8 mouse cellular contexts compared by ENCODE assay signal in genomic region chr9:50709108-50709507, GRCm38 (mm10). TPM values are rescaled to one million over a fixed set of nuclear protein-coding genes. Genes with fewer than 3 reads are reported as not detected.
DNase-seq lines count a peak whose midpoint lies in the region; ATAC-seq and TF ChIP-seq lines count a peak whose summit lies in the region.
"Had no signal": no experiment of that assay in that cellular context is flagged by ENCODE, and none has a peak within 500 bp of the region (broad histone marks: within the 10 kb centered on the region; RNA-seq: fewer than 3 reads in every experiment).

No protein-coding gene starts in this region.

- H3ac ChIP-seq in C2C12 (ENCODE audit: control insufficient read depth, insufficient read length, low read depth): no peak overlapping the region

- ATAC-seq in intestine, postnatal 0 days: no peak
- ATAC-seq in intestine, embryonic 15.5 days: no peak
- ATAC-seq in embryonic facial prominence, embryonic 11.5 days (replicated peaks; ENCODE audit: insufficient number of reproducible peaks, low FRiP score, low TSS enrichment, low read depth): no peak
- ATAC-seq in CD4-positive, CD25-positive, alpha-beta regulatory T cell, adult 4 months: no peak

- no peak overlapping the region for H3K4me3 ChIP-seq in intestine, postnatal 0 days (ENCODE audit: low read depth, low read length)
- H3K4me3 ChIP-seq in intestine, embryonic 15.5 days (replicated peaks): no peak overlapping the region
- no peak overlapping the region for H3K4me3 ChIP-seq in C2C12 (ENCODE audit: insufficient read depth, poor library complexity, severe bottlenecking)
- H3K4me3 ChIP-seq in embryonic facial prominence, embryonic 11.5 days (ENCODE audit: low read depth, low read length): no peak overlapping the region

- no peaks in the 10 kb centered on the region for H3K27me3 ChIP-seq in intestine, postnatal 0 days (replicated peaks; ENCODE audit: control insufficient read depth, insufficient read depth, low read length)
- H3K27me3 ChIP-seq in intestine, embryonic 15.5 days (replicated peaks): no peaks in the 10 kb centered on the region
- no peaks in the 10 kb centered on the region for H3K27me3 ChIP-seq in C2C12 (ENCODE audit: control insufficient read depth, insufficient read depth, insufficient read length)
- no peaks in the 10 kb centered on the region for H3K27me3 ChIP-seq in embryonic facial prominence, embryonic 11.5 days (ENCODE audit: control insufficient read depth, insufficient read depth, low read length)

- H3K4me2 ChIP-seq in intestine, postnatal 0 days (replicated peaks; ENCODE audit: low read depth): no peak overlapping the region
- H3K4me2 ChIP-seq in intestine, embryonic 15.5 days (replicated peaks): no peak overlapping the region
- no peak overlapping the region for H3K4me2 ChIP-seq in embryonic facial prominence, embryonic 11.5 days (ENCODE audit: low read depth, low read length)

- no peaks in the 10 kb centered on the region for H3K79me2 ChIP-seq in C2C12 (ENCODE audit: control insufficient read depth, insufficient read depth)

- peak; percentile 67 for TF ChIP-seq CTCF in intestine, postnatal 0 days (IDR thresholded peaks at IDR 0.05; ENCODE audit: low read depth)
- peak; percentile 34 for TF ChIP-seq CTCF in C2C12 (IDR thresholded peaks at IDR 0.05; ENCODE audit: control insufficient read depth, insufficient read depth, insufficient read length)

- 18% methylated on average over 2 of the region's 2 CpGs for WGBS in intestine, postnatal 0 days
- 25% methylated on average over 2 of the region's 2 CpGs for WGBS in intestine, embryonic 15.5 days
- WGBS in embryonic facial prominence, embryonic 11.5 days: 40% methylated on average over 2 of the region's 2 CpGs

- no peaks in the 10 kb centered on the region for H3K4me1 ChIP-seq in intestine, postnatal 0 days (replicated peaks; ENCODE audit: control insufficient read depth, insufficient read depth, low read length)
- H3K4me1 ChIP-seq in intestine, embryonic 15.5 days (replicated peaks): no peaks in the 10 kb centered on the region
- no peaks in the 10 kb centered on the region for H3K4me1 ChIP-seq in embryonic facial prominence, embryonic 11.5 days (ENCODE audit: control insufficient read depth, insufficient read depth, low read length)

- no peaks in the 10 kb centered on the region for H3K9me3 ChIP-seq in intestine, postnatal 0 days (ENCODE audit: control insufficient read depth)
- no peaks in the 10 kb centered on the region for H3K9me3 ChIP-seq in intestine, embryonic 15.5 days
- no peaks in the 10 kb centered on the region for H3K9me3 ChIP-seq in embryonic facial prominence, embryonic 11.5 days (replicated peaks; ENCODE audit: control insufficient read depth, low read length)

- no peak overlapping the region for H3K27ac ChIP-seq in intestine, postnatal 0 days (ENCODE audit: low read depth, low read length)
- H3K27ac ChIP-seq in intestine, embryonic 15.5 days: no peak overlapping the region
- no peak overlapping the region for H3K27ac ChIP-seq in embryonic facial prominence, embryonic 11.5 days (replicated peaks; ENCODE audit: low read depth, low read length)

- no peaks in the 10 kb centered on the region for H3K36me3 ChIP-seq in intestine, postnatal 0 days (ENCODE audit: control insufficient read depth, insufficient read depth)
- H3K36me3 ChIP-seq in intestine, embryonic 15.5 days: no peaks in the 10 kb centered on the region
- no peaks in the 10 kb centered on the region for H3K36me3 ChIP-seq in C2C12 (ENCODE audit: control insufficient read depth, insufficient read depth)
- H3K36me3 ChIP-seq in embryonic facial prominence, embryonic 11.5 days (replicated peaks; ENCODE audit: control insufficient read depth, insufficient read depth, low read depth, low read length): no peaks in the 10 kb centered on the region

- no peak overlapping the region for H3K9ac ChIP-seq in intestine, postnatal 0 days (ENCODE audit: low read depth, low read length)
- no peak overlapping the region for H3K9ac ChIP-seq in intestine, embryonic 15.5 days
- H3K9ac ChIP-seq in embryonic facial prominence, embryonic 11.5 days (replicated peaks; ENCODE audit: low read length): no peak overlapping the region

- no peaks in the 10 kb centered on the region for H3K79me3 ChIP-seq in C2C12 (ENCODE audit: low read depth)

- peak; percentile 66 for DNase-seq in 3T3-L1 (ENCODE audit: low read depth, low spot score)
- peak; percentile 39 for DNase-seq in embryonic facial prominence, embryonic 11.5 days (ENCODE audit: low spot score)
- no peak for DNase-seq in neural tube, embryonic 10.5 days (ENCODE audit: extremely low spot score, low spot score)

TF ChIP-seq in C2C12, 6 proteins besides CTCF, POLR2A, EP300 and RAD21:
- no peak for TF ChIP-seq CEBPB (IDR thresholded peaks at IDR 0.05; ENCODE audit: low read depth)
- no peak for TF ChIP-seq MYOG (IDR thresholded peaks at IDR 0.05; ENCODE audit: control insufficient read depth, extremely low read depth, insufficient read length)
- TF ChIP-seq USF1 (IDR thresholded peaks at IDR 0.05; ENCODE audit: low read depth): no peak
- TF ChIP-seq FOSL1 (IDR thresholded peaks at IDR 0.05; ENCODE audit: insufficient read depth, low read length, poor library complexity, severe bottlenecking): no peak
- TF ChIP-seq MAX (IDR thresholded peaks at IDR 0.05): no peak
- no peak for TF ChIP-seq MYOD1 (IDR thresholded peaks at IDR 0.05; ENCODE audit: control insufficient read depth, insufficient read length, low read depth)

RNA-seq across cellular contexts. Expression of gene Dixdc1, which starts 30.2 kb away (rescaled TPM):
- polyA plus RNA-seq in intestine, postnatal 0 days (2015; fragmentation: Nextera tagmentation; extraction: Ambion mirVana): 2.4 and 2.9 TPM in 2 replicates
- 6.1 and 6.8 TPM in 2 replicates for polyA plus RNA-seq in intestine, embryonic 15.5 days (2015; fragmentation: Nextera tagmentation; extraction: Ambion mirVana)
- polyA plus RNA-seq in C2C12 (2012; fragmentation: generic; extraction: Trizol): 1.2 TPM
- 24.2 and 25.3 TPM in 2 replicates for polyA plus RNA-seq in embryonic facial prominence, embryonic 11.5 days (2014; fragmentation: Nextera tagmentation; extraction: Ambion mirVana)
- polyA plus RNA-seq in CD4-positive, CD25-positive, alpha-beta regulatory T cell, adult 4 months (2017; shearing (Covaris generic)): under 1 TPM in 1 of 2 experiments, not detected in 1; 0.19 TPM

RNA-seq across cellular contexts. Expression of gene 2310030G06Rik, which starts 37.2 kb away (rescaled TPM):
- 45.3 and 50.2 TPM in 2 replicates for polyA plus RNA-seq in intestine, postnatal 0 days (2015; fragmentation: Nextera tagmentation; extraction: Ambion mirVana)
- 15.9 and 18.7 TPM in 2 replicates for polyA plus RNA-seq in intestine, embryonic 15.5 days (2015; fragmentation: Nextera tagmentation; extraction: Ambion mirVana)
- 1.3 TPM for polyA plus RNA-seq in C2C12 (2012; fragmentation: generic; extraction: Trizol)
- 3.4 and 3.8 TPM in 2 replicates for polyA plus RNA-seq in embryonic facial prominence, embryonic 11.5 days (2014; fragmentation: Nextera tagmentation; extraction: Ambion mirVana)
- polyA plus RNA-seq in CD4-positive, CD25-positive, alpha-beta regulatory T cell, adult 4 months (2017; shearing (Covaris generic)): not detected

RNA-seq across cellular contexts. Expression of gene Cryab, which starts 42.0 kb away (rescaled TPM):
- 80.4 and 83.2 TPM in 2 replicates for polyA plus RNA-seq in intestine, postnatal 0 days (2015; fragmentation: Nextera tagmentation; extraction: Ambion mirVana)
- 51.7 and 62.6 TPM in 2 replicates for polyA plus RNA-seq in intestine, embryonic 15.5 days (2015; fragmentation: Nextera tagmentation; extraction: Ambion mirVana)
- 224 TPM for polyA plus RNA-seq in C2C12 (2012; fragmentation: generic; extraction: Trizol)
- 17.4 and 23.2 TPM in 2 replicates for polyA plus RNA-seq in embryonic facial prominence, embryonic 11.5 days (2014; fragmentation: Nextera tagmentation; extraction: Ambion mirVana)
- not detected for polyA plus RNA-seq in CD4-positive, CD25-positive, alpha-beta regulatory T cell, adult 4 months (2017; shearing (Covaris generic))

RNA-seq across cellular contexts. Expression of gene Hspb2, which starts 43.0 kb away (rescaled TPM):
- polyA plus RNA-seq in intestine, postnatal 0 days (2015; fragmentation: Nextera tagmentation; extraction: Ambion mirVana): 10.3 and 10.4 TPM in 2 replicates
- 5.3 and 5.4 TPM in 2 replicates for polyA plus RNA-seq in intestine, embryonic 15.5 days (2015; fragmentation: Nextera tagmentation; extraction: Ambion mirVana)
- polyA plus RNA-seq in C2C12 (2012; fragmentation: generic; extraction: Trizol): 36.4 TPM
- 3.0 and 4.4 TPM in 2 replicates for polyA plus RNA-seq in embryonic facial prominence, embryonic 11.5 days (2014; fragmentation: Nextera tagmentation; extraction: Ambion mirVana)
- not detected for polyA plus RNA-seq in CD4-positive, CD25-positive, alpha-beta regulatory T cell, adult 4 months (2017; shearing (Covaris generic))
- polyA plus RNA-seq: neural tube, embryonic 14.5 days had no signal

RNA-seq across cellular contexts. Expression of gene Dlat, which starts 49.5 kb away (rescaled TPM):
- 35.3 and 41.7 TPM in 2 replicates for polyA plus RNA-seq in intestine, postnatal 0 days (2015; fragmentation: Nextera tagmentation; extraction: Ambion mirVana)
- polyA plus RNA-seq in intestine, embryonic 15.5 days (2015; fragmentation: Nextera tagmentation; extraction: Ambion mirVana): 58.7 and 63.5 TPM in 2 replicates
- 42.1 TPM for polyA plus RNA-seq in C2C12 (2012; fragmentation: generic; extraction: Trizol)
- 61.2 and 65.6 TPM in 2 replicates for polyA plus RNA-seq in embryonic facial prominence, embryonic 11.5 days (2014; fragmentation: Nextera tagmentation; extraction: Ambion mirVana)
- polyA plus RNA-seq in CD4-positive, CD25-positive, alpha-beta regulatory T cell, adult 4 months (2017; shearing (Covaris generic)): 10 to 100 TPM; 13.4 to 13.6 TPM

Comparison
In these comparisons a context has a peak if more than half of its experiments do, and no peak if none do; other contexts are left out.
1. RNA of gene Cryab, which starts 42.0 kb away (polyA plus RNA-seq): 224 TPM in C2C12 (single experiment), 80.4 to 83.2 TPM in intestine, postnatal 0 days, 51.7 to 62.6 TPM in intestine, embryonic 15.5 days and 17.4 to 23.2 TPM in embryonic facial prominence, embryonic 11.5 days; not detected in CD4-positive, CD25-positive, alpha-beta regulatory T cell, adult 4 months; every median in the first group is over 10 times any median in the second.